Mouse (Mus musculus) telencephalon, adult 2 months (tissue): ENCODE data around the gene Rprd1b.

Experiments used
- DNase-seq: peaks from one replicate; pipeline ENCODE4 v3.0.0-alpha.2; 2011; ENCODE audit warnings: low read depth, low spot score

Gene Rprd1b

GRCm38 (mm10) chr2:158080622-158081241 lies 52.4 kb downstream of the Rprd1b start:
- DNase-seq, result no peak

GRCm38 (mm10) chr2:158084486-158084885 lies 56.2 kb downstream of the Rprd1b start:
- no peak for DNase-seq

- no peak for DNase-seq
Observed at GRCm38 (mm10) chr2:158090096-158090495, 61.8 kb downstream of the Rprd1b start.

- no peak for DNase-seq
Observed at GRCm38 (mm10) chr2:158093345-158093744, 65.0 kb downstream of the Rprd1b start.

- no peak for DNase-seq
Observed at GRCm38 (mm10) chr2:158094300-158094699, 66.0 kb downstream of the Rprd1b start.

- no peak for DNase-seq
Observed at GRCm38 (mm10) chr2:158094846-158095245, 66.5 kb downstream of the Rprd1b start.

- no peak for DNase-seq
Observed at GRCm38 (mm10) chr2:158097071-158097470, 68.8 kb downstream of the Rprd1b start.

GRCm38 (mm10) chr2:158098730-158099129 lies 70.4 kb downstream of the Rprd1b start:
- no peak for DNase-seq

- no peak for DNase-seq
Observed at GRCm38 (mm10) chr2:158099537-158099936, 71.2 kb downstream of the Rprd1b start.

GRCm38 (mm10) chr2:158101768-158102167 lies 73.5 kb downstream of the Rprd1b start:
- DNase-seq, result no peak

GRCm38 (mm10) chr2:158104966-158105365 lies 76.7 kb downstream of the Rprd1b start:
- DNase-seq, result no peak

GRCm38 (mm10) chr2:158105605-158106004 lies 77.3 kb downstream of the Rprd1b start:
- DNase-seq, result no peak

- DNase-seq, result no peak
Observed at GRCm38 (mm10) chr2:158106947-158107587, 78.8 kb downstream of the Rprd1b start.

- DNase-seq, result no peak
Observed at GRCm38 (mm10) chr2:158109516-158109915, 81.2 kb downstream of the Rprd1b start.

GRCm38 (mm10) chr2:158113591-158114257 lies 85.4 kb downstream of the Rprd1b start:
- DNase-seq, result no peak

GRCm38 (mm10) chr2:158114931-158115330 lies 86.6 kb downstream of the Rprd1b start:
- DNase-seq, result no peak

- no peak for DNase-seq
Observed at GRCm38 (mm10) chr2:158115838-158116453, 87.6 kb downstream of the Rprd1b start.

GRCm38 (mm10) chr2:158116653-158117052 lies 88.4 kb downstream of the Rprd1b start:
- DNase-seq, result no peak

- no peak for DNase-seq
Observed at GRCm38 (mm10) chr2:158119145-158119544, 90.8 kb downstream of the Rprd1b start.

- no peak for DNase-seq
Observed at GRCm38 (mm10) chr2:158120211-158120610, 91.9 kb downstream of the Rprd1b start.

- DNase-seq, result no peak
Observed at GRCm38 (mm10) chr2:158120868-158121267, 92.6 kb downstream of the Rprd1b start.

GRCm38 (mm10) chr2:158121645-158122326 lies 93.5 kb downstream of the Rprd1b start:
- no peak for DNase-seq
